Mouse (Mus musculus): ENCODE results near the gene Sap30l.

- TF ChIP-seq CEBPB (IDR thresholded peaks at IDR 0.05; ENCODE audit: low read depth) = no peak
- no peak for TF ChIP-seq CTCF (IDR thresholded peaks at IDR 0.05; ENCODE audit: control insufficient read depth, insufficient read depth, insufficient read length)
Observed at GRCm38 (mm10) chr11:57802511-57802870, 1.1 kb downstream of the Sap30l start.

Measured in C2C12 (cell line).